Mouse (Mus musculus) heart, postnatal 0 days (tissue): Measurements from ENCODE around the gene Ptpn6.

Source experiments
- CTCF ChIP-seq: IDR thresholded peaks from 2 replicates; pipeline ENCODE4 v1.5.1; 2016; ENCODE audit warnings: antibody characterized with exemption, control low read depth, low read depth
- EP300 ChIP-seq: IDR thresholded peaks from 2 replicates; pipeline ENCODE4 v1.6.1; 2016; ENCODE audit warnings: antibody characterized with exemption, low read depth

DNA sequence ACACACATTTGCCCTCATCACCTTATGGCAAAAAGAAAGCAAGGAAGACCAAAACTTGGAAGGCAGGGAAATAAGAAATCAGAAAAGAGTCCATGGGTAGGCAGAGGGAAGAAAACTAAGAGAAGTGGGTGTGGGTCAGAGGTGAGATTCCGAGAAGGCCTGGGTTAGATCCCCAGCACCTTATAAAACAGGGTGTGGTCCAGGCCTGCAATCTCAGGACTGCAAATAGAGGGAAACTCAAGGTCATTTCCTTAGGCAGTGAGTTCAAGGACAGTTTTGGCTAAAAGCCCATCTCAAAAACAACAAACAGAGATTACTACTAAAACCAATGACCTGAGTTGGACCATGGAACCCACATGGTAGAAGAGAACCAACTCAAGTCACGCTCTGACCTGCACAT, 15.3 kb upstream of the Ptpn6 start:
- no peak for TF ChIP-seq CTCF
- TF ChIP-seq EP300, result no peak
